Mouse (Mus musculus) v-Abl transformed pro-B cells (cell line): ENCODE data around the gene Il18bp.

ENCODE experiments used
- in situ Hi-C, 2 experiments: fragments of 400-800 bp; cut with MboI; formaldehyde crosslinking; loops; one replicate each; pipeline ENCODE4 v1.15.1; 2025; ENCODE audit not compliant: unreplicated experiment in 2 of 2

The Il18bp gene

DNA sequence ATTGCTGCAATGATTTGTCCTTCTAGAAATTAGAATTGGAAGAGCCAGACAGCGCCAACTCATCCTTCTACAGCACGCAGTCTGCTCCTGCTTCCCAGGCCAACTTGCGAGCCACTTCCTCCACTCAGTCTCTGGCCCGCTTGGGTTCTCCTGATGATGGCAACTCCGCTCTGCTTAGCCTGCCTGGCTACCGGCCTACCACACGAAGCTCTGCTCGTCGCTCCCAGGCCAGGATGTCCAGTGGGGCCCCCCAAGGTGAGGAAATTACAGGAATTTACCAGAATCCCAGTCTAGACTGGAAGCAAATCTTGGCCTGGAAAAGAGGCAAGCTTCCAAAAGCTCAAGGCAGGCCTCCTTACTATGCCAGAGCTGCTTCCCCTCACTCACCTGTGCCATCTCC lies 6.6 kb downstream of the Il18bp start:
- in situ Hi-C loops, result no loop called here

DNA sequence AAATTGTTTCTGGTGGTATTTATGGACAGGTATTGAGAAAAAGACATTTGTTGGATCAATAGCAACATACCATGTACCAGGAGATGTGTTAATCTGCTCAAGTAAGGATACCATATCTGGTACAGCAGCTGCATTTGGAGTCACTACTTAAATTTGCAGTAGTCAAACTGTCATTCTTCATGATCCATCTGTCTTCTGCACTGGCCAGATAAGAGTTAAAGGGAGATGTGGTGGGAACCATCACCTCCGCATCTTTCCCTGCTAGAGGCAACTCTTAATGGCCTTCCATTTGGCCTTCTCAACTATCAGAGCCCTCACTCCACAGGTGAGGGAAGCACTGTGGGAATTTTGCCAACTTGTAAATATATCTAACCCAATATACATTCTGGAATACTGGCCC lies 12.0 kb downstream of the Il18bp start:
- in situ Hi-C loops, result loop anchor here in 1 of 2 experiments (10.0 kb wide), 1 partner anchor 92 kb away; no protein-coding TSS in a partner anchor

DNA sequence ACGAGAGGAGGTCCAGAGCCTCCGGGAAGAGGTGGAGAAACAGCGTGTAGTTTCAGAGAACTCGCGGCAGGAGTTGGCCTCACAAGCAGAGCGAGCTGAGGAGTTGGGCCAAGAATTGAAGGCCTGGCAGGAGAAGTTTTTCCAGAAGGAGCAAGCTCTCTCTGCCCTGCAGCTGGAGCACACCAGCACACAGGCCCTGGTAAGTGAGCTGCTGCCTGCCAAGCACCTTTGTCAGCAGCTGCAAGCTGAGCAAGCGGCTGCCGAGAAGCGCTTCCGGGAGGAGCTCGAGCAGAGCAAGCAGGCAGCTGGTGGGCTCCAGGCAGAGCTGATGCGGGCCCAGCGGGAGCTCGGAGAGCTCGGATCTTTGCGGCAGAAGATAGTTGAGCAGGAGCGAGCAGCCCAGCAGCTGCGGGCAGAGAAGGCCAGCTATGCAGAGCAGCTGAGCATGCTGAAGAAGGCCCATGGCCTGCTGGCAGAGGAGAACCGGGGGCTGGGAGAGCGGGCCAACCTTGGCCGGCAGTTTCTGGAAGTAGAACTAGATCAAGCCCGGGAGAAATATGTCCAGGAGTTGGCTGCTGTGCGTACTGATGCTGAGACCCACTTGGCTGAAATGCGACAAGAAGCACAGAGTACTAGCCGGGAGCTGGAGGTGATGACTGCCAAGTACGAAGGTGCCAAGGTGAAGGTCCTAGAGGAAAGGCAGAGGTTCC lies 17.4 kb downstream of the Il18bp start:
- in situ Hi-C loops, result loop anchor here in 1 of 2 experiments (10.0 kb wide), 1 partner anchor 86 kb away; no protein-coding TSS in a partner anchor

DNA sequence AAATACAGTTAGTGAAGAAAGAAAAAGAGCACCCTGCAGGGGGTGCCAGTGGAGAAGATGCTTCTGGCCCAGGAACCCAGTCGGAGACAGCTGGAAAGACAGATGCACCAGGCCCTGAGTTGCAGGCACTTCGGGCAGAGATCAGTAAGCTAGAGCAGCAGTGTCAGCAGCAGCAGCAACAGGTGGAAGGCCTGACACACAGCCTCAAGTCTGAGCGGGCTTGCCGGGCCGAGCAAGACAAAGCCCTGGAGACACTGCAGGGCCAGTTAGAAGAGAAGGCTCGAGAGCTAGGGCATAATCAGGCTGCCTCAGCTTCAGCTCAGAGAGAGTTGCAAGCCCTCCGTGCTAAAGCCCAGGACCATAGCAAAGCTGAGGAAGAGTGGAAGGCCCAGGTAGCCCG lies 18.2 kb downstream of the Il18bp start:
- in situ Hi-C loops, result loop anchor here in 1 of 2 experiments (10.0 kb wide), 1 partner anchor 85 kb away; no protein-coding TSS in a partner anchor

DNA sequence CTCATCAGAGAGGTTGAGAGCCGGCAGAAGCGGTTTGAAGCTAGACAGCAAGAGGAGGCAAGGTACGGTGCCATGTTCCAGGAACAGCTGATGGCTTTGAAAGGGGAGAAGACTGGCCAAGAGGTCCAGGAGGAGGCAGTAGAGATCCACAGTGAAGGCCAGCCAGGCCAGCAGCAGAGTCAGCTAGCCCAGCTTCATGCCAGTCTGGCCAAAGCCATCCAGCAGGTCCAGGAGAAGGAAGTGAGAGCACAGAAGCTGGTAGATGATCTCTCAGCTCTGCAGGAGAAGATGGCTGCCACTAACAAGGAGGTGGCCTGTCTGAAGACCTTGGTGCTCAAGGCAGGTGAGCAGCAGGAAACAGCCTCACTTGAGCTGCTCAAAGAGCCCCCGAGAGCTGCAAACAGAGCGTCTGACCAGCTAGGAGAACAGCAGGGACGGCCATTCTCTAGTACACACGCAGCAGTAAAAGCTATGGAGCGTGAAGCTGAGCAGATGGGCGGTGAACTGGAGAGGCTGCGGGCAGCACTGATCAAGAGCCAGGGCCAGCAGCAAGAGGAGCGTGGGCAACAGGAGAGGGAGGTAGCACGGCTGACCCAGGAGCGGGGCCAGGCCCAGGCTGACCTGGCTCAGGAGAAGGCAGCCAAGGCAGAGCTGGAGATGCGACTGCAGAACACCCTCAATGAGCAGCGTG lies 18.9 kb downstream of the Il18bp start:
- in situ Hi-C loops, result loop anchor here (5.0 to 10.0 kb wide), 3 partner anchors 68 to 85 kb away; partner anchors contain the start of genes Rnf121 (in 1 of the 2), Xndc1 (in 1 of the 2) and Xntrpc (in 1 of the 2)

DNA sequence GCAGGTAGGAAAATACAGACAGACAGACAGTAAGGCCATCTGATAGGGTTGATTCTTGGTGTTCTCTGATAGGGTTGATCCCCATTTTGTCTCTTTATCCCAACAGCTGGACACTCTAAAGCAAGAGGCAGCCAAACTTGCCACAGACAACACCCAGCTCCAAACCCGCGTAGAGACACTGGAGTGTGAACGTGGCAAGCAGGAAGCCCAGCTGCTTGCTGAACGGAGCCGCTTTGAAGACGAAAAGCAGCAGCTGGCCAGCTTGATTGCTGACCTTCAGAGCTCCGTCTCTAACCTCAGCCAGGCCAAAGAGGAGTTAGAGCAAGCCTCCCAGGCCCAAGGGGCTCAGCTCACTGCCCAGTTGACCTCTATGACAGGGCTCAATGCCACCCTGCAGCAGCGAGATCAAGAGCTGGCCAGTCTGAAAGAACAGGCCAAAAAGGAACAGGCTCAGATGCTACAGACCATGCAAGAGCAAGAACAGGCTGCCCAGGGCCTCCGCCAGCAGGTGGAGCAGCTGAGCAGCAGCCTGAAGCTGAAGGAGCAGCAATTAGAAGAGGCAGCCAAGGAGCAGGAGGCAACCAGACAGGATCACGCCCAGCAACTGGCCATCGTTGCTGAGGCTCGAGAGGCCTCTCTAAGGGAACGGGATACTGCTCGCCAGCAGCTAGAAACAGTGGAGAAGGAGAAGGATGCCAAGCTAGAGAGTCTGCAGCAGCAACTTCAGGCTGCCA lies 20.1 kb downstream of the Il18bp start:
- in situ Hi-C loops, result loop anchor here (5.0 kb wide), 2 partner anchors 69 to 79 kb away; partner anchors contain the start of genes Rnf121 (in 1 of the 2), Xndc1 (in 1 of the 2) and Xntrpc (in 1 of the 2)

DNA sequence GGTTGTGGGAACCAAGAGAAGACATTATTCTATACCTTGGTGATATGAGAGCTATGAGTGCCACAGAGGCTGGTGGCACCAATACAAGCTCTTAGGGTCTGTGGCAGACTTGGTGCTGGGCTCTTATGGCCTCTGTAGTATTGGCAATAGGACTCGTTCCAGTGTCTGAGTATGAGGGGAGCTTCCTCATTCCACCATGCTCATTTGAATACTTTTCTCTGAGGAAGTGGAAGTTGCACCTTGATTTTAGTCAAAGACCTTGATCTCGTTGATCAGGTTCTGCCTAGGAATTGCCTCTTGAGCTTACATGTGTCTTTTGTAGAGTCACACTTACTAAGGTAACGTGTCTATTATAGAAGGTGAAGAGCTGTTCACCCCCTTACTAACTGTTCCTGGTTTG lies 24.2 kb downstream of the Il18bp start:
- in situ Hi-C loops, result no loop called here

DNA sequence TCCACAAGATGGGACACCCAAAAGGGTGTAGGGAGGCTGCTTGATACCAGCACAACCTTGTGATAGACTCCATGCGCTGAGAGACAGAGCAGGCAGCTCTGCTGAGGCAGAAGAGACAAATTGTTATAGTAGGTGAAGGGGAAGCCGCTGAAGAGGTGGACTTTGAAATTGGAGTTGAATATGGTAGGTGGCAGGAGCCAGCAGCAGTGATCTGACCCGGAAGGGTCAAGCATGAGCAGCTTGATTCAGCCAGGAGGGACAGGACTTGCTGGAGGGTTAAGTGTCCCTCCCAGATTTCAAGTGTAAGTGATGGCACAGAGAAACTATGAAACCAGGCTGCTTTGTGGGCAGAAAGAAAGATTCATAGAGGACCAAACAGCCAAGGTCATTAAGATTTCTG lies 33.4 kb downstream of the Il18bp start:
- in situ Hi-C loops, result no loop called here

DNA sequence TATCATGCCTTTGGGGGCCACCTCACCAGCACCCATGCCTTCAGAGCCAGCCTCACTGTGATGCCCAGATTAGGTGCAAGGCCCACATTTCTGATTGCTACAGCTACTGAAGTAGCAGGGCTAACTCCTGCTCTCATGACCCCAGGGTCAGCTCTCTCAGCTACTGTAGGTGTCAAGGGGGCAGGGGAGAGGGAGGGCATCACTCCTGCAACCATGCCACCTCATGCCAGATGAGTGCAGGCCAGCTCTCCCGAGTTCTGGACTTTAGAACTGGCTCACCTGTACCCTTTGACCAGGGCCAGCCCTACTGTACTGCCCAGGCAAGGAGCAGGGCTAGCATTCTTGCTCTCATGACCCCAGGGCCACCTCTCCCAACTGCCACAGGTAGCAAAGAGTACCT lies 35.8 kb downstream of the Il18bp start:
- in situ Hi-C loops, result no loop called here

DNA sequence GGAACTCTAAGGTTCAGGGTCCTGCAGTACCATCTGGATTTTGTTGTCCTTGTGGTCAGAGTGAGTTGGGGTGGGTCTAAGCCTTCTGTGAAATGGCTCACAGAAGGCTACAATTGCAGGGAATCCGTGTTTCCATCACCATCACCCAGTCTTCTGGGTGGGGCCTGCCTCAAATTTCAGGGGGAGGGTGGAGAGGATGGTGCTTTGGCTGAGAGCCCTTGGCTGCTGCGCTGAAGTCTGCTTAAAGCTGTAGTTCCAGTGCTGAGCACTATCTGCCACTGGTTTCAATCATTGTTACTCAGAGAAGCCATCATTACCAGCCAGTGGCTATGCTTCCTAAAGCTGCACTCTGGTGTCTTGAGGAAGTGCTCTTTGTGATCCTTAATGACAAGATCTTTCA lies 44.0 kb downstream of the Il18bp start:
- in situ Hi-C loops, result loop anchor here in 1 of 2 experiments (10.0 kb wide), 1 partner anchor 50 kb away; no protein-coding TSS in a partner anchor

DNA sequence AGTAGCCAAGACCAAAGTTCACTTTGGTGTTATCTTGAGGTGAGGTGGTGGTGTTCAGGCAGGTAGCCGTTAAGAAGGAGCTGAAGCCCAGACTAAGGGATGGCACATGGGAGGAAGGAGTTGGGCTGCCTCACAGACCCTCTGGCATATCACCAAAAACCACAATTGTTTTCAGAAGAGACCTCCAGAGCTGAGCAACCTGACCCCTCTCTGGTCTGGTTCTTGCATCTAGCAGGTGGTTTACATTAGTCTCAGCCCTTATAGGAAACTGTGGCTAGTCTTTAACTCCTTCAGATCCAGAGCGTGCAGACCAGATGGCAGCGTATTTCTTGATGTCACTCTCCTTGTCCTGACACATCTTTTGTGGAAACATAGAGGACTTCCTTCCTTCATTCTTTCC lies 44.8 kb downstream of the Il18bp start:
- in situ Hi-C loops, result loop anchor here in 1 of 2 experiments (10.0 kb wide), 1 partner anchor 49 kb away; no protein-coding TSS in a partner anchor

DNA sequence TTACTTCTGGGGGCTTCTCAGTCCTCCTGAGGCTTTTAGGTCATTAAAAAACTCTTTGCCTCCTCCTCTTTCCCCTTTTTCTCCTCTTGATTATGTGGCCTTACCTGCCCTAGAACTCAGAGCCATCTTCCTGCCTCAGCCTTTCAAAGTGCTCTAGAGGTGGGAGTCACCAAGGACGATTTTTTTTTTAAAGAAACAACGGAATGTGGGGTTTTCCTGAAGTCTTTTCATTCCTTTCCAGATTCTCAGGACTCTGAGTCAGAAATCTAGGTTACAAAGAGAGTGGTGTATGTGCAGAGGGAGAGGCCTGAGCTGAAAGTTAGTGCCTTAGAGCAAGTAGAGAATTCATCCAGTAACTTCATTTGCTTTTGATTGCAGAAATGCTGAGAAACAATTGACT lies 46.8 kb downstream of the Il18bp start:
- in situ Hi-C loops, result loop anchor here in 1 of 2 experiments (10.0 kb wide), 1 partner anchor 47 kb away; no protein-coding TSS in a partner anchor

DNA sequence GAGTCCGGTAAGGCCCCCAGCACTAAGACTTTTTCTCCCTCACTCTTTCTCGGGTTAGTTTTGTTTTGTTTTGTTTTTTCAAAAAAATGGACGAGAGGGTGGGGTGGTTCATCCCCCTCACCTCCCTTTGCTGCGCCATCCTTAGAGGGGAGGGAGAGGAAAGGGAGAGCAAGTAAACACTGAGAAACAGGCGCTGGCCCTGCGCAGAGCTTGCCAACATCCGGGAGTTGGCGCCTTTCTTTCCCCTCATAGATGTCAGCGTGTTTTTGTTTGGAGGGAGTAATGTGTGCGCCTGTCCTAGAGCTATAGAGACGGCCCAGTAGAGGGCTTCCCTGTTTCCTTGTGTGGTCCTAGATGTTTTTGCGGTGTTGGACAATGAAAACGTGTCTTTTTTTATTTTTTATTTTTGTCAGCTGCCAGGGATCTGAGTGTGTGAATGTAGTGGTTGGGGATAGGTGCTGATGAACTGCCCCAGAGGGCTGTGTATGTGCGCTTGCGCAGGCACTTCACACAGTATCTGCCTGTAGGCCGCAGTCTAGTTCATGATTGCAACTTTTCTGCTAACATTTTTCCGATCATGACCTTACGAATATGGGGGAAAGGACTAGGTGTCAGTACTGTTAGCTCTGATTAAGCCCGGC lies 47.5 kb downstream of the Il18bp start:
- in situ Hi-C loops, result loop anchor here in 1 of 2 experiments (10.0 kb wide), 1 partner anchor 46 kb away; no protein-coding TSS in a partner anchor

DNA sequence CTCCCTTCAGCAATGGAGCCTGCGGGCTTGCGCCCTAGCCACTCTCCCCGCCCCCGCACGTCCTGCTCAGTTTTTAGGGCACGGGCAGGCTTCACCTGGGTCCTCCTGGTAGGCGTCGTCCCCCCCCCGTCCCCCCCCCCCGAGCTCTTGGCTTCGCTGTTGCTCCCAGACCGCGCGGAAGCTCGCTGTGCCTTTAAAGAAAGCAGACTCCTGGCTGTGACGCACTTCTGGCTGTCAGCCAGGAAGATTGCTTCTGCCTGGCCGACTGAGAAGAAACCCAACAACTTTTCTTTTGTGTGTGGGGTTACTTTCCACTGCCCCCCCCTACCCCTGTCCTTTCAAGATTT lies 48.1 kb downstream of the Il18bp start:
- in situ Hi-C loops, result loop anchor here in 1 of 2 experiments (10.0 kb wide), 1 partner anchor 46 kb away; no protein-coding TSS in a partner anchor

DNA sequence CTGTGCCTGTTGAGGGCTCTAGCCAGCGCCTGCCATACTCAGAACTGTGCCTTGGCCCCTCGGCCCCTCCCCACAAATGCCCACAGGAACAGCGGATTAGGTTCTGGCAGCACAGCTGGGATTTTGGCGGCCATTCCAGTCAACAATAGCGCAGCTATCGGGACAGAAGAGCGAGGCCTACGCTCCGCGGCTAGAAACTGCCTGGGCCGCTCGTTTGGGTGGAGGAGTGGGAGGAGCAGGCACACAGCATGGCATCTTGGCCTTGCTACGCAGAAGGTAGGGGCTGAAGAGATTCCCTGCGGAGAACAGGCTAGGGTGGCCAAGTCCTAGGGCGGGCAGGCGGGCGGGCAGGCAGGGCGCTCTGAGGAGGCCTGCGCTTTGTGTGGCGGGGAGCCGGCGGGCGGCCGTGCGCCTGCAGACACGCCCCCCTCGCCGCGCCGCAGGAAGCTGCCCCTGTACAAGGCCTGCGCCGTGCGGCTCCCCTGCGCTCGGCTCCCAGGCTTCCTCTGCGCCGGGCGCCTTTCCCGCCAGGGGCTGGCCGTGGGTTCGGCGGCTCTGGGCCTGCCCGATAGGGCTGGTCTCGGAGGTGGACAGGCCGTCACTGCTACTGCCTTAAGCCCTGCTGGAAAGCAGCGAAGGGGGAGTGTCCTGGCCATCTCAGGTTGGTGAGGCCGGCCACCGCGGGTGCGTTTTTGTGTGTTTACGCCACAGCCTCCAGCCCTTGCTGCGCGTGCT lies 48.6 kb downstream of the Il18bp start:
- in situ Hi-C loops, result loop anchor here (5.0 to 10.0 kb wide), 2 partner anchors 38 to 45 kb away; partner anchors contain the start of genes Lrrc51 (in 1 of the 2) and Numa1 (in 1 of the 2)

DNA sequence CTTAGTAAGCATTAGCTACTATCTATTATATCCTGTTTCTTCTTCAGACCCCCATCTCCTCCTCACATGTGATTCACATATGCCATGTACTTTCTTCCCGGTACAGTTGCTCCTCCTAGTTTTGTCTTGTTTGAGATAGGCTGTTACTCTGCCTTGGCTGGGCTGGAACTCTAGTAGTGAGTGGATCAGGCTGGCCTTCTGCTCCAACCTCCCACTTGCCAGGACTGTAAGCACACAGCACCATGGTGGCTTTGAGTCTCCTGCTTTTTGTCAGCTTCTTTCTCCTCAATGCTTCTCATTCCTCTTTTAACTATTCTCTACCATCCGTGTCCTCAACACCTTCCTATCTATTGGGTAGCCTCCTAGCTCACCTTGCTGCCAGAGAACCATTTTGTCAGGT lies 49.7 kb downstream of the Il18bp start:
- in situ Hi-C loops, result loop anchor here in 1 of 2 experiments (5.0 kb wide), 1 partner anchor 36 kb away; the partner anchor contains the start of genes Lrrc51 and Numa1

DNA sequence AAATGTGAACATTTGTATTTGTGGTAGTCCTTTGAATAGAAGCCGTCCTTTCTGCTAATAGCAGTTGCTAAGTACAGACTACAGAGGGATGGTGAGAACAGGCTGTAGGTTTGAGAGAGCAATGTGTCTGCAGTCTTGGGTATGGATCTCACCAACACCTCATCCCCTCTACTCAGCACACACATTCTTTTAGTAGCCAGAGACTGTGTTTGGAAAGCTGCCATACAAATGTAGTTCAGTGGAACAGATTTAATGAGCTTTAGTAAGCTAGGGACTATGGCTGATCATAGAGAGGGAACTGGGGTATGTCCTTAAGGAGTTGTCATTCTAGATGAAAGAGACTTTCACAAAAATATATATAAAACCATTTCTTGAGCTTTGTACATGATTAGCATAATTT lies 51.2 kb downstream of the Il18bp start:
- in situ Hi-C loops, result loop anchor here in 1 of 2 experiments (5.0 kb wide), 1 partner anchor 35 kb away; the partner anchor contains the start of genes Lrrc51 and Numa1

DNA sequence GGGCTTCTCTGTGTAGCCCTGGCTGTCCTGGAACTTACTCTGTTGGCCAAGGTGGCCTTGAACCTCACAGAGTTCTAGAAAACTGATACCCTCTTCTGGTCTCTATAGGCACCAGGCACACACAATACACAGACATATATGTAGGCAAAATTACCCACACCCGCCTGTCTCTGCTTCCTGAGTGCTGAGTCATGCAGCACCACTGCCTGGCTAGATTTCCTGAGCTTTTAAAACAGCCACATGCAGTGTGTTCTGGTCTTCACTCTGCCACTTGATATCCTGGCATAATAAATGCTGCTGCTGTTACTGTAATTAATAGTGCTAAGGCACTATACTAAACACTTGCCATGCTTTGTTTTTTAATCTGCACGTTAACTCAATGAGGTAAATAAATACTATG lies 52.9 kb downstream of the Il18bp start:
- in situ Hi-C loops, result loop anchor here in 1 of 2 experiments (5.0 kb wide), 1 partner anchor 33 kb away; the partner anchor contains the start of genes Lrrc51 and Numa1
